ENCODE assay signal across 7 mouse cellular contexts in the genomic region with DNA sequence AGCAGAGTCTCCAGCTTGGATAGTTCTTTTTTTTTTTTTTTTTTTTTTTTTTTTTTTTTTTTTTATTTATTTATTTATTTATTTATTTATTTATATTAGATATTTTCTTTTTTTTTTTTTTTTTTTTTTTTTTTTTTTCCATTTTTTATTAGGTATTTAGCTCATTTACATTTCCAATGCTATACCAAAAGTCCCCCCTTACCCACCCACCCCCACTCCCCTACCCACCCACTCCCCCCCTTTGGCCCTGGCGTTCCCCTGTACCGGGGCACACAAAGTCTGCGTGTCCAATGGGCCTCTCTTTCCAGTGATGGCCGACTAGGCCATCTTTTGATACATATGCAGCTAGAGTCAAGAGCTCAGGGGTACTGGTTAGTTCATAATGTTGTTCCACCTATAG.
DNase-seq lines count a peak whose midpoint lies in the region; ATAC-seq and TF ChIP-seq lines count a peak whose summit lies in the region.
"Not testable (repeated sequence)": the region's sequence is repeated elsewhere in the genome, so short reads cannot be mapped to it uniquely, and the experiment has no call there.

No protein-coding gene starts in this region.

- no CpG with 5 or more reads among the region's 4 CpGs for WGBS in embryonic facial prominence, embryonic 13.5 days
- no CpG with 5 or more reads among the region's 4 CpGs for WGBS in forebrain, embryonic 12.5 days
- no CpG with 5 or more reads among the region's 4 CpGs for WGBS in forebrain, embryonic 15.5 days
- WGBS in kidney, embryonic 16.5 days: no CpG with 5 or more reads among the region's 4 CpGs
- WGBS in limb, embryonic 14.5 days: no CpG with 5 or more reads among the region's 4 CpGs
- no CpG with 5 or more reads among the region's 4 CpGs for WGBS in neural tube, embryonic 11.5 days
- no CpG with 5 or more reads among the region's 4 CpGs for WGBS in neural tube, embryonic 15.5 days

- not testable (repeated sequence) for H3K4me2 ChIP-seq in embryonic facial prominence, embryonic 13.5 days; forebrain, embryonic 12.5 days; forebrain, embryonic 15.5 days (replicated peaks); kidney, embryonic 16.5 days (replicated peaks; ENCODE audit: low read depth, low read length); limb, embryonic 14.5 days (replicated peaks; ENCODE audit: low read depth, low read length, severe bottlenecking); neural tube, embryonic 11.5 days (ENCODE audit: low read depth); neural tube, embryonic 15.5 days

- H3K27ac ChIP-seq in embryonic facial prominence, embryonic 13.5 days; forebrain, embryonic 12.5 days; forebrain, embryonic 15.5 days (replicated peaks); kidney, embryonic 16.5 days (ENCODE audit: low read length); limb, embryonic 14.5 days (replicated peaks; ENCODE audit: low read depth, low read length); neural tube, embryonic 11.5 days (ENCODE audit: low read depth, low read length); neural tube, embryonic 15.5 days (replicated peaks): not testable (repeated sequence)

- not testable (repeated sequence) for H3K4me3 ChIP-seq in embryonic facial prominence, embryonic 13.5 days; forebrain, embryonic 12.5 days (replicated peaks); forebrain, embryonic 15.5 days; kidney, embryonic 16.5 days (ENCODE audit: low read length); limb, embryonic 14.5 days (replicated peaks; ENCODE audit: low read length); neural tube, embryonic 11.5 days (ENCODE audit: low read depth, low read length); neural tube, embryonic 15.5 days (replicated peaks)

- not testable (repeated sequence) for H3K4me1 ChIP-seq in embryonic facial prominence, embryonic 13.5 days; forebrain, embryonic 12.5 days; forebrain, embryonic 15.5 days; kidney, embryonic 16.5 days (ENCODE audit: insufficient read depth, low read length); limb, embryonic 14.5 days (ENCODE audit: control insufficient read depth, insufficient read depth, low read length); neural tube, embryonic 11.5 days (ENCODE audit: control insufficient read depth, insufficient read depth, low read length); neural tube, embryonic 15.5 days

- not testable (repeated sequence) for H3K36me3 ChIP-seq in embryonic facial prominence, embryonic 13.5 days; forebrain, embryonic 12.5 days (replicated peaks); forebrain, embryonic 15.5 days; kidney, embryonic 16.5 days (ENCODE audit: insufficient read depth, low read length); limb, embryonic 14.5 days (ENCODE audit: control insufficient read depth, insufficient read depth, low read length); neural tube, embryonic 11.5 days (ENCODE audit: control insufficient read depth, insufficient read depth, low read length); neural tube, embryonic 15.5 days

- not testable (repeated sequence) for H3K9me3 ChIP-seq in embryonic facial prominence, embryonic 13.5 days; forebrain, embryonic 12.5 days; forebrain, embryonic 15.5 days; kidney, embryonic 16.5 days (ENCODE audit: low read length); limb, embryonic 14.5 days (ENCODE audit: control insufficient read depth, low read length); neural tube, embryonic 11.5 days (ENCODE audit: control insufficient read depth, low read length); neural tube, embryonic 15.5 days (replicated peaks)

- DNase-seq in limb, embryonic 14.5 days (ENCODE audit: low spot score); neural tube, embryonic 11.5 days (ENCODE audit: low spot score): not testable (repeated sequence)

- not testable (repeated sequence) for TF ChIP-seq POLR2A in limb, embryonic 14.5 days (IDR thresholded peaks at IDR 0.05; ENCODE audit: borderline replicate concordance, extremely low read depth, insufficient read depth, insufficient read length)

- H3K27me3 ChIP-seq in embryonic facial prominence, embryonic 13.5 days; forebrain, embryonic 12.5 days; forebrain, embryonic 15.5 days; kidney, embryonic 16.5 days (ENCODE audit: insufficient read depth, low read length); limb, embryonic 14.5 days (ENCODE audit: control insufficient read depth, insufficient read depth, low read length); neural tube, embryonic 11.5 days (ENCODE audit: control insufficient read depth, insufficient read depth, low read length); neural tube, embryonic 15.5 days (replicated peaks): not testable (repeated sequence)

- not testable (repeated sequence) for H3K9ac ChIP-seq in embryonic facial prominence, embryonic 13.5 days; forebrain, embryonic 12.5 days; forebrain, embryonic 15.5 days (replicated peaks); kidney, embryonic 16.5 days (replicated peaks; ENCODE audit: low read length); limb, embryonic 14.5 days (ENCODE audit: low read depth, low read length, severe bottlenecking); neural tube, embryonic 11.5 days (ENCODE audit: low read length); neural tube, embryonic 15.5 days (replicated peaks)

- ATAC-seq in embryonic facial prominence, embryonic 13.5 days (ENCODE audit: insufficient number of reproducible peaks, insufficient read depth, low FRiP score, low TSS enrichment, low read depth): peak; percentile 69; the same call in 1 of the 2 replicates
- ATAC-seq in forebrain, embryonic 12.5 days (ENCODE audit: low FRiP score): peak; percentile 79; the same call in 1 of the 2 replicates
- ATAC-seq in forebrain, embryonic 15.5 days (replicated peaks): peak; percentile 84; the same call in 1 of the 2 replicates
- peak; percentile 63; the same call in 1 of the 2 replicates for ATAC-seq in kidney, embryonic 16.5 days (ENCODE audit: low FRiP score, low TSS enrichment)
- ATAC-seq in limb, embryonic 14.5 days (ENCODE audit: low FRiP score, low read depth): 0 out of 2 replicates have a peak, but pooled peaks have one; percentile 73
- peak; percentile 90 for ATAC-seq in neural tube, embryonic 11.5 days (ENCODE audit: insufficient read depth, low FRiP score, low TSS enrichment)
- peak; percentile 70; the same call in 1 of the 2 replicates for ATAC-seq in neural tube, embryonic 15.5 days (ENCODE audit: low FRiP score)
